Mouse (Mus musculus) granulocyte monocyte progenitor cell, adult 5-6 weeks (primary cell): ENCODE results near the gene Ugt1a9. TPM values are rescaled to one million over a fixed set of nuclear protein-coding genes. Genes with fewer than 3 reads are reported as not detected.
"Not testable (repeated sequence)": the region's sequence is repeated elsewhere in the genome, so short reads cannot be mapped to it uniquely, and the experiment has no call there.

Source experiments
- ATAC-seq: replicated peaks from 2 replicates; pipeline ENCODE4 v1.8.0; 2016; ENCODE audit warnings: mild to moderate bottlenecking, moderate TSS enrichment, inconsistent platforms; ENCODE audit not compliant: poor library complexity, severe bottlenecking
- total RNA-seq, 2 experiments: library from RNA; stranded (forward) in 1 of 2; stranded (reverse) in 1 of 2; fragments of 200-712, 200-1000 nt in 1 of 2; fragments of >200 nt in 1 of 2; fragmentation: Nextera tagmentation in 1 of 2; gene quantifications; 2 replicates each; pipeline ENCODE4 v1.2.3; 2014 to 2017

The Ugt1a9 gene
- total RNA-seq, 2 experiments from 2014 or later = not detected

- peak; percentile 91 for ATAC-seq
These were observed 87.8 kb downstream of the Ugt1a9 start for GRCm38 (mm10) chr1:88158430-88158829.

GRCm38 (mm10) chr1:88165711-88166110 is 95.1 kb downstream of the Ugt1a9 start, which contains the start of gene Ugt1a5:
Ugt1a5 (plus strand) TSS chr1:88166012.
- ATAC-seq = no peak

- ATAC-seq = not testable (repeated sequence)
These were observed 101.6 kb downstream of the Ugt1a9 start for GRCm38 (mm10) chr1:88172190-88172589.

GRCm38 (mm10) chr1:88179657-88180056 is 109.1 kb downstream of the Ugt1a9 start:
- no peak for ATAC-seq

- no peak for ATAC-seq
These were observed 115.8 kb downstream of the Ugt1a9 start for GRCm38 (mm10) chr1:88186325-88186935.

GRCm38 (mm10) chr1:88192136-88192535 is 121.5 kb downstream of the Ugt1a9 start:
- no peak for ATAC-seq

- no peak for ATAC-seq
These were observed 125.1 kb downstream of the Ugt1a9 start for GRCm38 (mm10) chr1:88195687-88196086.

GRCm38 (mm10) chr1:88197443-88197842 is 126.8 kb downstream of the Ugt1a9 start:
- ATAC-seq = no peak

GRCm38 (mm10) chr1:88199996-88200395 is 129.4 kb downstream of the Ugt1a9 start:
- no peak for ATAC-seq

GRCm38 (mm10) chr1:88200456-88200855 is 129.9 kb downstream of the Ugt1a9 start, which contains the start of gene Ugt1a2:
Ugt1a2 (plus strand) TSS chr1:88200601.
- ATAC-seq = no peak

- ATAC-seq = peak; percentile 79
These were observed 134.8 kb downstream of the Ugt1a9 start, which contains the start of gene Dnajb3 for GRCm38 (mm10) chr1:88205294-88205922. Dnajb3 (minus strand) TSS chr1:88205782.

GRCm38 (mm10) chr1:88206843-88207479 is 136.4 kb downstream of the Ugt1a9 start:
- no peak for ATAC-seq

- ATAC-seq = 0 out of 2 replicates have a peak, but pooled peaks have one; percentile 5
These were observed 141.2 kb downstream of the Ugt1a9 start, which contains the start of gene Ugt1a1 for GRCm38 (mm10) chr1:88211812-88212211. Ugt1a1 (plus strand) TSS chr1:88211959.

GRCm38 (mm10) chr1:88212341-88213045 is 141.9 kb downstream of the Ugt1a9 start:
- ATAC-seq = 0 out of 2 replicates have a peak, but pooled peaks have one; percentile 6

- no peak for ATAC-seq
These were observed 142.5 kb downstream of the Ugt1a9 start for GRCm38 (mm10) chr1:88213061-88213460.

GRCm38 (mm10) chr1:88213766-88214461 is 143.3 kb downstream of the Ugt1a9 start:
- ATAC-seq = peak; percentile 10; the same call in 1 of the 2 replicates

- ATAC-seq = no peak
These were observed 143.9 kb downstream of the Ugt1a9 start for GRCm38 (mm10) chr1:88214462-88214952.

- no peak for ATAC-seq
These were observed 145.1 kb downstream of the Ugt1a9 start for GRCm38 (mm10) chr1:88215466-88216380.

GRCm38 (mm10) chr1:88216551-88216950 is 146.0 kb downstream of the Ugt1a9 start:
- ATAC-seq = no peak
